Mouse (Mus musculus): ENCODE measurements around the gene Kcnh8. TPM values are rescaled to one million over a fixed set of nuclear protein-coding genes. Genes with fewer than 3 reads are reported as not detected.

Gene Kcnh8
- polyA plus RNA-seq, 1 experiment from 2014 or later, result 4.8 TPM

- H3K4me1 ChIP-seq (replicated peaks), result no peaks in the 10 kb centered on the region
- no peak overlapping the region for H3K9ac ChIP-seq
- H3K27ac ChIP-seq (replicated peaks), result no peak overlapping the region
- H3K36me3 ChIP-seq, result no peaks in the 10 kb centered on the region
- ATAC-seq (ENCODE audit: low FRiP score, low read depth), result no peak
- H3K9me3 ChIP-seq, result no peaks in the 10 kb centered on the region
- no peak overlapping the region for H3K4me2 ChIP-seq
- WGBS, result 50% methylated on average over 1 of the region's 1 CpGs
- H3K4me3 ChIP-seq, result no peak overlapping the region
- no peaks in the 10 kb centered on the region for H3K27me3 ChIP-seq
Measured at GRCm38 (mm10) chr17:52878964-52879363, 276.5 kb downstream of the Kcnh8 start.

GRCm38 (mm10) chr17:52880051-52880450, 277.5 kb downstream of the Kcnh8 start:
- H3K4me2 ChIP-seq, result no peak overlapping the region
- no peak overlapping the region for H3K4me3 ChIP-seq
- no peaks in the 10 kb centered on the region for H3K9me3 ChIP-seq
- ATAC-seq (ENCODE audit: low FRiP score, low read depth), result no peak
- H3K4me1 ChIP-seq (replicated peaks), result no peaks in the 10 kb centered on the region
- H3K27ac ChIP-seq (replicated peaks), result no peak overlapping the region
- H3K9ac ChIP-seq, result no peak overlapping the region
- H3K36me3 ChIP-seq, result no peaks in the 10 kb centered on the region
- WGBS, result 82% methylated on average over 2 of the region's 2 CpGs
- no peaks in the 10 kb centered on the region for H3K27me3 ChIP-seq

- no peak for ATAC-seq (ENCODE audit: low FRiP score, low read depth)
- Histone ChIP-seq H3K36me3 (no peaks in the 10 kb centered on the region), H3K4me3 (no peak overlapping the region), H3K4me2 (no peak overlapping the region), H3K27ac (replicated peaks) (no peak overlapping the region), H3K9me3 (no peaks in the 10 kb centered on the region), H3K27me3 (no peaks in the 10 kb centered on the region), H3K9ac (no peak overlapping the region), H3K4me1 (replicated peaks) (no peaks in the 10 kb centered on the region)
- 74% methylated on average over 1 of the region's 1 CpGs for WGBS
Measured at GRCm38 (mm10) chr17:52885210-52885609, 282.7 kb downstream of the Kcnh8 start.

- Histone ChIP-seq H3K27ac (replicated peaks) (no peak overlapping the region), H3K9ac (no peak overlapping the region), H3K4me3 (no peak overlapping the region), H3K4me1 (replicated peaks) (no peaks in the 10 kb centered on the region), H3K36me3 (no peaks in the 10 kb centered on the region), H3K4me2 (no peak overlapping the region), H3K9me3 (no peaks in the 10 kb centered on the region), H3K27me3 (no peaks in the 10 kb centered on the region)
- WGBS, result 71% methylated on average over 3 of the region's 3 CpGs
- ATAC-seq (ENCODE audit: low FRiP score, low read depth), result no peak
Measured at GRCm38 (mm10) chr17:52920519-52921106, 318.1 kb downstream of the Kcnh8 start.

GRCm38 (mm10) chr17:52943966-52944365, 341.5 kb downstream of the Kcnh8 start:
- Histone ChIP-seq H3K4me3 (no peak overlapping the region), H3K27me3 (no peaks in the 10 kb centered on the region), H3K4me1 (replicated peaks) (no peaks in the 10 kb centered on the region), H3K9ac (no peak overlapping the region), H3K4me2 (no peak overlapping the region), H3K9me3 (no peaks in the 10 kb centered on the region), H3K27ac (replicated peaks) (no peak overlapping the region), H3K36me3 (no peaks in the 10 kb centered on the region)
- no peak for ATAC-seq (ENCODE audit: low FRiP score, low read depth)

GRCm38 (mm10) chr17:52972735-52973134, 370.2 kb downstream of the Kcnh8 start:
- WGBS, result 80% methylated on average over 1 of the region's 1 CpGs
- H3K9me3 ChIP-seq, result no peaks in the 10 kb centered on the region

GRCm38 (mm10) chr17:52980958-52981357, 378.4 kb downstream of the Kcnh8 start:
- no peak for ATAC-seq (ENCODE audit: low FRiP score, low read depth)
- Histone ChIP-seq H3K9ac (no peak overlapping the region), H3K4me2 (no peak overlapping the region), H3K27me3 (no peaks in the 10 kb centered on the region), H3K4me3 (no peak overlapping the region), H3K36me3 (no peaks in the 10 kb centered on the region), H3K9me3 (no peaks in the 10 kb centered on the region), H3K27ac (replicated peaks) (no peak overlapping the region), H3K4me1 (replicated peaks) (no peaks in the 10 kb centered on the region)
- WGBS, result 94% methylated on average over 4 of the region's 4 CpGs

More at GRCm38 (mm10) chr17:52972735-52973134, 370.2 kb downstream of the Kcnh8 start:
- H3K36me3 ChIP-seq, result no peaks in the 10 kb centered on the region
- no peaks in the 10 kb centered on the region for H3K4me1 ChIP-seq (replicated peaks)
- H3K27ac ChIP-seq (replicated peaks), result no peak overlapping the region
- no peaks in the 10 kb centered on the region for H3K27me3 ChIP-seq
- no peak overlapping the region for H3K4me2 ChIP-seq
- no peak for ATAC-seq (ENCODE audit: low FRiP score, low read depth)
- H3K4me3 ChIP-seq, result no peak overlapping the region
- H3K9ac ChIP-seq, result no peak overlapping the region

Data from hindbrain, embryonic 15.5 days (tissue).